Mouse (Mus musculus) limb, embryonic 11.5 days (tissue): ENCODE measurements around the gene Khdrbs1. TPM values are rescaled to one million over a fixed set of nuclear protein-coding genes. Genes with fewer than 3 reads are reported as not detected.
A peak's percentile ranks its signal among the peaks of the same experiment; 100 is the strongest.
"Not testable (repeated sequence)": the region's sequence is repeated elsewhere in the genome, so short reads cannot be mapped to it uniquely, and the experiment has no call there.

Experiments
- ATAC-seq: fragments of 200-750 bp; cut with Nextera tagmentation; 2 replicates; pipeline ENCODE4 v1.8.0; 2017; ENCODE audit warnings: low read depth; ENCODE audit not compliant: insufficient number of reproducible peaks, low FRiP score, low TSS enrichment
- DNase-seq: peaks from one replicate; pipeline ENCODE4 v3.0.0-alpha.2; 2015; ENCODE audit warnings: low spot score
- H3K27ac ChIP-seq: fragments of 300-500 bp; sonication (generic); replicated peaks from 2 replicates; pipeline ENCODE4 v1.5.1; 2014; ENCODE audit warnings: low read depth, mild to moderate bottlenecking, low read length
- H3K27me3 ChIP-seq: fragments of 300-500 bp; sonication (generic); 2 replicates; pipeline ENCODE4 v1.6.1; 2014; ENCODE audit warnings: mild to moderate bottlenecking, low read length, mixed read lengths; ENCODE audit not compliant: control insufficient read depth, insufficient read depth
- H3K36me3 ChIP-seq: fragments of 300-500 bp; sonication (generic); 2 replicates; pipeline ENCODE4 v1.6.1; 2014; ENCODE audit warnings: mild to moderate bottlenecking, low read length, moderate library complexity, mixed read lengths; ENCODE audit not compliant: control insufficient read depth, insufficient read depth
- H3K4me1 ChIP-seq: fragments of 300-500 bp; sonication (generic); 2 replicates; pipeline ENCODE4 v1.6.1; 2014; ENCODE audit warnings: low read length, mixed read lengths; ENCODE audit not compliant: control insufficient read depth, insufficient read depth
- H3K4me2 ChIP-seq: fragments of 300-500 bp; sonication (generic); 2 replicates; pipeline ENCODE4 v1.6.1; 2014; ENCODE audit warnings: low read depth, mild to moderate bottlenecking, moderate library complexity; ENCODE audit not compliant: severe bottlenecking
- H3K4me3 ChIP-seq: fragments of 300-500 bp; sonication (generic); 2 replicates; pipeline ENCODE4 v1.5.1; 2014; ENCODE audit warnings: low read depth, low read length
- H3K9ac ChIP-seq: fragments of 300-500 bp; sonication (generic); 2 replicates; pipeline ENCODE4 v1.6.1; 2014; ENCODE audit warnings: mild to moderate bottlenecking, low read length
- H3K9me3 ChIP-seq: fragments of 300-500 bp; sonication (generic); 2 replicates; pipeline ENCODE4 v1.6.1; 2016; ENCODE audit warnings: low read length; ENCODE audit not compliant: control insufficient read depth
- WGBS: fragments of 180-500 bp; shearing (Covaris S2); extraction: QIAGEN DNeasy Blood & Tissue Kit; methylation state at CpG from one replicate; pipeline ENCODE4 v1.1.7; 2014; 5-methylcytosine and 5-hydroxymethylcytosine counted together
- polyA plus RNA-seq: library from polyadenylated mRNA; unstranded; fragments of >200 nt; fragmentation: Nextera tagmentation; extraction: Ambion mirVana; gene quantifications from 2 replicates; pipeline ENCODE4 v1.2.1, GENCODE M21; 2014

The Khdrbs1 gene
- polyA plus RNA-seq, 1 experiment from 2014 or later = 162 TPM

DNA sequence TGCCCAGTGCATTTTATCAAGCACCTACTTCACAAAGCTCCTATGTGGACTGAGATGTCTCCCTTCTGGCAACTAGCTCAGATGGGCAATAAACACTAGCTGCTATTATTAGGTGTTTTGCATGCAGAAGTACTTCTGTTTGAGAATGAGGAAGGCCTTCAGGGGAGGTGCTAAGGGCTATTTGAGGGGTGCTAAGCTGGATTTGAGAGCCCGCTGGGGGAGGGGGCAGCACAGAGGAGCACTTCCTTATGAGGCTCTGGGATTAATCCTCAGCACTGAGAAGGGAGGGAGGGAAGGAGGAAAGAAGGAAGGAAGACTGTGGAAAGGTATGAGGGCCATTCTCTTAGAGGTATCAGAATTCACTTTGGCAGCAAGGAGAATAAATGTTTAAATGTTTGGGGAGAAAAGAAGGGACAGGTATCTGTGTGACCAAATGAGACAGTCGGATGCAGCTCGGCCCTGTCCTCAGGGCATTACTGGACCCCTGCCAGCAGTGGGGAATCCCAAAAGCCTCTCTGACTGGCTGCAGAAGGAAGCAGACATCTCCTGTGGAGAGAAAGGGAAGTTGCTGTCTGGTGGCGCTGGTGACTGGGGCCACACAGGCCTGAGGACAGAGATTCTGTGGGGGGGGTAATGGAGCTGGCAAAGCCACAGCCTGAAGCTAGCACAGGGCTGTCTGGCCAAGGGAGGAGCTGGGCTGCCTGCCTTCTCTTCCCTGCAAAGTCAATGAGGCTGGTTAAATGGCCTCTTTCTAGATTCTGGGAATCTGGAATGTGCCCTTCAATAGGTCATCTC, 40.0 kb upstream of the Khdrbs1 start:
- peaks cover 7% of the 10 kb centered on the region for H3K4me1 ChIP-seq
- H3K4me3 ChIP-seq = no peak overlapping the region
- H3K27ac ChIP-seq = no peak overlapping the region
- H3K9ac ChIP-seq = no peak overlapping the region
- H3K4me2 ChIP-seq = no peak overlapping the region
- 31% methylated on average over 4 of the region's 4 CpGs for WGBS
- H3K9me3 ChIP-seq = no peaks in the 10 kb centered on the region
- DNase-seq (no peak), ATAC-seq (no peak)
- no peaks in the 10 kb centered on the region for H3K36me3 ChIP-seq
- H3K27me3 ChIP-seq = no peaks in the 10 kb centered on the region

DNA sequence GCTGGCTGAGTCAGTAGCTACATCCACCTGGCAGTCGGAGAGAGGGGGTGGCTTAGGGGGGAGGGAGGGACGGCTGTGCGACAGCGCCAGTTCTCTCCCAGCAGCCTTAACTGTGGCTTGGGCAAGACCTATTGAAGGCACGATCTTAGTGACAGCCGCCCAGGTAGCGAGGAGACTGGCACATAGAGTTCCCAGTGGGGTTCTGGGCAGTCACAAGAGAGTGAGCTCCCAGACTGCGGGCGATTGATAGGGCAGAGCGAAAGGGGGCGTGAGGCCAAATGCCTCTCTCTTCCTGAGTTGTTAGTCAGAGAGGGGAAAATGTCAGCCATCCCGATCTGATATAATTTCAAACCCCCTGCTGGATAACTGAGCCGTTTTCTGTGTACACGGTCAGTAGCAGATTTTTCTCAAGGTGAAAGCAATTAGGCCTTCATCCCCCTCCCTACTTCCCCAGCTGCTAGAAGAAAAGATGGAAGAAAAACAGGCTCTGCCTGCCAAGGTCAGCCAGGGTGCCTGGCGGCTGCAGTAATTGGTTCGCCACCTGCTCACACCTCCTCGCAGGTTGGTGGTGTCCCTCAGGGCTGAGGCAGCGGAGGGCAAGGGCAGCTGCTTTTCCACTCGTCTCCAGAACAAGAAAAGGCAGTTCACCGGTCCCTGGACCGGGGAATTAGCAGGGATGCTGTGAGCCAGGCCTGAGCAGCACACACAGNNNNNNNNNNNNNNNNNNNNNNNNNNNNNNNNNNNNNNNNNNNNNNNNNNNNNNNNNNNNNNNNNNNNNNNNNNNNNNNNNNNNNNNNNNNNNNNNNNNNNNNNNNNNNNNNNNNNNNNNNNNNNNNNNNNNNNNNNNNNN, 29.8 kb upstream of the Khdrbs1 start:
- Histone ChIP-seq H3K4me1 (peaks cover 19% of the 10 kb centered on the region), H3K36me3 (no peaks in the 10 kb centered on the region), H3K27me3 (no peaks in the 10 kb centered on the region), H3K9ac (no peak overlapping the region), H3K4me3 (no peak overlapping the region), H3K9me3 (no peaks in the 10 kb centered on the region), H3K27ac (peak overlapping the region; percentile 60), H3K4me2 (peak overlapping the region; percentile 39)
- ATAC-seq (peak; percentile 87), DNase-seq (peak; percentile 89)
- under 1% methylated on average over 21 of the region's 21 CpGs for WGBS

DNA sequence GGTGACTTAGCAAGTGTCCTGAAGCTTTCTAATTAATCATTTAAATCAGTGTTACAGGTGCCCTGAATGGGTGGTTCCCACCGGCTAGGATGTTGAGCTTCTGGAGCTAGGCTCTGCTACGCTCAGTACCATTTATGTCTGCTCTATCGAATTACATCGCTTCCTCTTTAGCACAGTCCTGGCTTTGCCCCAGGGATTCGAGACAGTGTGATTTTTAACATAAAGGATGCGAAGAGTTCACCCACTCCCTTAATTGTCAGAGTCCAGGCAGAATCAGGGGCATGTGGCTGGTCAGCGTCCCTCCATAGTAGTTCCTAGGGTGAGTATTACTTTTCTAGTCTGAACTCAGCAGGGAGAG, 29.2 kb upstream of the Khdrbs1 start:
- peak overlapping the region; percentile 60; the same call in 1 of the 2 replicates for H3K27ac ChIP-seq
- ATAC-seq (0 out of 2 replicates have a peak, but pooled peaks have one; percentile 18), DNase-seq (no peak)
- H3K9ac ChIP-seq = no peak overlapping the region
- H3K4me2 ChIP-seq = peak overlapping the region; percentile 39
- H3K36me3 ChIP-seq = no peaks in the 10 kb centered on the region
- no peaks in the 10 kb centered on the region for H3K9me3 ChIP-seq
- peaks cover 19% of the 10 kb centered on the region for H3K4me1 ChIP-seq
- no peaks in the 10 kb centered on the region for H3K27me3 ChIP-seq
- 16% methylated on average over 7 of the region's 7 CpGs for WGBS
- H3K4me3 ChIP-seq = no peak overlapping the region

DNA sequence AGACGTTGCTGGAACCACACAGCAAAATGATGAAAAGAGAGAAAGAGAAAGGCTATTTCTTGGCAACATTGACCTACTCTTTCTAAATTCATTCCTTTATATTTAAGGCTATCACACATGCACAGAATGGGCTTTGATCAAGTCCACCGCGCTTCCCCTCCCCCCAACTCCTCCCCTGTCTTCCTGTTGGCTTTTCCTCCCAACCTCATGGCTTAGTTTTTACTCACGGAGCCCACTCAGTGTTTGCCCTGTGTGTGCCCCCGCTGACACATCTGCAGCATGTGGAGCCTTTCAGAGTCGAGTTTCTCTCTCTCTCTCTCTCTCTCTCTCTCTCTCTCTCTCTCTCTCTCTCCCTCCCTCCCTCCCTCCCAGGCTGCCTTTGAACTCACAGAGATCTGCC, 28.5 kb upstream of the Khdrbs1 start:
- ATAC-seq = no peak
- Histone ChIP-seq H3K27ac (no peak overlapping the region), H3K4me3 (no peak overlapping the region), H3K4me1 (peaks cover 16% of the 10 kb centered on the region), H3K4me2 (no peak overlapping the region), H3K36me3 (no peaks in the 10 kb centered on the region), H3K27me3 (no peaks in the 10 kb centered on the region), H3K9ac (no peak overlapping the region), H3K9me3 (no peaks in the 10 kb centered on the region)
- no peak for DNase-seq
- 53% methylated on average over 6 of the region's 6 CpGs for WGBS

DNA sequence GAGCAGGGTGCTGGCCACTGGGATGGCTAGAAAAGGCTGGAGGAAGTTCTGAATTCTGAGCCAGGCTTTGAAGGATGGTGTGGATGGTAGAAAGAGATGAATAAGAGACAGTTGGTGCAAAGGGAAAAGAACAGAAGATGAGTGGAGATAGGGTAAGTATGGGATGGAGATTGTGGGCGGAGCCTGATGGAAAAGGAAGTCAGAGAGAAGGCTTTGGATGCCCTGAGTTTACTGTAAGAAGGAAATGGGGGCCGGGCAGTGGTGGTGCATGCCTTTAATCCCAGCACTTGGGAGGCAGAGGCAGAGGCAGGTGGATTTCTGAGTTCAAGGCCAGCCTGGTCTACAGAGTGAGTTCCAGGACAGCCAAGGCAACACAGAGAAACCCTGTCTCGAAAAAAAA, 26.6 kb upstream of the Khdrbs1 start:
- not testable (repeated sequence) for H3K36me3 ChIP-seq, H3K9me3 ChIP-seq, ATAC-seq, DNase-seq, H3K27me3 ChIP-seq, H3K9ac ChIP-seq, H3K4me2 ChIP-seq, H3K4me3 ChIP-seq, H3K27ac ChIP-seq
- peaks cover 14% of the 10 kb centered on the region for H3K4me1 ChIP-seq
- 87% methylated on average over 3 of the region's 3 CpGs for WGBS

DNA sequence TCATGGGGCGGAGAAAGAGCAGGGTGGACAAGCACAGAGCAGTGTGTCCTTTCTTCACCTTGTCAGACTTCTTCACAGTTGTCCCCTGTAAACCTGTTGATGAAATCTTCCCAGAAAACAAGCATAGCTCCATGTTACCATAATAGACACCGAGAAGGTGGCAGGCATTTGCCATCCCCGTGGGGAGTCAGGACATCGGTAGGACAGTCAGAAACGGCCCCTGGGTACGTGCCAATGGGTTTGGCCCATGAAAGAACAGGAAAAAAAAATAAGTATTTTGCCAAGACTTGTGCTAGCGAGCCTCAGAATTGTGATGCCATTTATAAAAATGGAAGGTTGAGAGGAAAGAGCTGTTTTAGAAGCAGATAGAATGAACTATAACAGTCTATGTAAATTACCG, 25.7 kb upstream of the Khdrbs1 start:
- Histone ChIP-seq H3K9me3 (no peaks in the 10 kb centered on the region), H3K4me2 (no peak overlapping the region), H3K9ac (no peak overlapping the region), H3K4me1 (peaks cover 14% of the 10 kb centered on the region), H3K27ac (no peak overlapping the region), H3K4me3 (no peak overlapping the region), H3K36me3 (no peaks in the 10 kb centered on the region), H3K27me3 (no peaks in the 10 kb centered on the region)
- ATAC-seq (no peak), DNase-seq (no peak)
- 87% methylated on average over 8 of the region's 8 CpGs for WGBS

DNA sequence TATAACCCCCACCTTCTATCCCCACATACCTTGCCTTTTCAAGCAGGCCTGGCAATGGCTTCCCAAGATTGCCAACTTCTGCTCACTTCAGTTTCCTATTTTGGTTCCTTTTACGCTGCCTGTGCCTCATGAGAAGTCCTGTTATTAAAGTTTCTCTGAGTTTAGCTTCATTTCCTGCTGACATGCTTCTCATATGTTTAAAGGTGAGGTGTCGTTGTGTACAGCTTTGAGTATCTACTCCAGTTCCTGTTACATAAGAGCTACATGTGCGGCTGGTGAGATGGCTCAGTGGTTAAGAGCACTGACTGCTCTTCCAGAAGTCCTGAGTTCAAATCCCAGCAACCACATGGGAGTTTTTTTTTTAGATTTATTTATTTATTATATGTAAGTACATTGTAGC, 23.2 kb upstream of the Khdrbs1 start:
- no peak overlapping the region for H3K27ac ChIP-seq
- H3K4me1 ChIP-seq = no peaks in the 10 kb centered on the region
- 82% methylated on average over 3 of the region's 3 CpGs for whole genome bisulfite sequencing
- no peak overlapping the region for H3K9ac ChIP-seq
- ATAC-seq = no peak
- no peak for DNase-seq
- no peaks in the 10 kb centered on the region for H3K27me3 ChIP-seq
- no peaks in the 10 kb centered on the region for H3K9me3 ChIP-seq
- H3K36me3 ChIP-seq = no peaks in the 10 kb centered on the region
- no peak overlapping the region for H3K4me2 ChIP-seq
- no peak overlapping the region for H3K4me3 ChIP-seq

DNA sequence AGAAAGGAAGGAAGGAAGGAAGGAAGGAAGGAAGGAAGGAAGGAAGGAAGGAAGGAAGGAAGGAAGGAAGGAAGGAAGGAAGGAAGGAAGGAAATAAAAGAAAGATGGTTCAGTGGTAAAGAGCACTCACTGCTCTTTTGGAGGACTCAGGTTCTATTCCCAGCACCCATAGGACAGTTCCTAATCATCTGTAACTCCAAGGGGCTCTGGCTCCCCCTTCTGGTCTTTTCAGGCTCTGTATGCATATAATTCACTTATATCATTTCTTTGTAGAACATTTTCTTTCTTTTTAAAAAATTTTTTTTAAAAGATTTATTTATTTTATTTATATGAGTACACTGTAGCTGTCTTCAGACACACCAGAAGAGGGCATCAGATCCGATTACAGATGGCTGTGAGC, 20.4 kb upstream of the Khdrbs1 start:
- H3K4me1 ChIP-seq, H3K9me3 ChIP-seq, H3K27ac ChIP-seq, H3K9ac ChIP-seq, DNase-seq, ATAC-seq, H3K27me3 ChIP-seq, H3K4me3 ChIP-seq, H3K4me2 ChIP-seq, H3K36me3 ChIP-seq: not testable (repeated sequence)
- WGBS = 88% methylated on average over 1 of the region's 1 CpGs
